Mouse (Mus musculus): Measurements from ENCODE around the gene Nme1.

- no peak for TF ChIP-seq CTCF (IDR thresholded peaks at IDR 0.05; ENCODE audit: low read depth, low read length)
- no peak for TF ChIP-seq POLR2A (IDR thresholded peaks at IDR 0.05; ENCODE audit: borderline replicate concordance, low read depth, low read length)
These were observed 26.9 kb upstream of the Nme1 start for GRCm38 (mm10) chr11:93995111-93995719.
